Mouse (Mus musculus) neural tube, embryonic 12.5 days (tissue): Measurements from ENCODE around the gene Gm17304. TPM values are rescaled to one million over a fixed set of nuclear protein-coding genes. Genes with fewer than 3 reads are reported as not detected.
A peak's percentile ranks its signal among the peaks of the same experiment; 100 is the strongest.

Experiments
- ATAC-seq: fragments of 200-750 bp; cut with Nextera tagmentation; 2 replicates; pipeline ENCODE4 v1.8.0; 2017; ENCODE audit warnings: low read depth, mild to moderate bottlenecking, moderate TSS enrichment, moderate library complexity; ENCODE audit not compliant: low FRiP score
- H3K27ac ChIP-seq: fragments of 300-500 bp; sonication (generic); 2 replicates; pipeline ENCODE4 v1.5.1; 2016
- H3K27me3 ChIP-seq: fragments of 300-500 bp; sonication (generic); replicated peaks from 2 replicates; pipeline ENCODE4 v1.6.1; 2016; ENCODE audit warnings: mild to moderate bottlenecking
- H3K36me3 ChIP-seq: fragments of 300-500 bp; sonication (generic); 2 replicates; pipeline ENCODE4 v1.6.1; 2016; ENCODE audit warnings: mild to moderate bottlenecking
- H3K4me1 ChIP-seq: fragments of 300-500 bp; sonication (generic); 2 replicates; pipeline ENCODE4 v1.6.1; 2016
- H3K4me2 ChIP-seq: fragments of 300-500 bp; sonication (generic); replicated peaks from 2 replicates; pipeline ENCODE4 v1.6.1; 2016; ENCODE audit warnings: mild to moderate bottlenecking
- H3K4me3 ChIP-seq: fragments of 300-500 bp; sonication (generic); 2 replicates; pipeline ENCODE4 v1.5.1; 2016
- H3K9ac ChIP-seq: fragments of 300-500 bp; sonication (generic); 2 replicates; pipeline ENCODE4 v1.6.1; 2016; ENCODE audit warnings: mild to moderate bottlenecking
- H3K9me3 ChIP-seq: fragments of 300-500 bp; sonication (generic); 2 replicates; pipeline ENCODE4 v1.6.1; 2016; ENCODE audit warnings: mild to moderate bottlenecking
- WGBS: fragments of 180-500 bp; shearing (Covaris S2); methylation state at CpG from one replicate; pipeline ENCODE4 v1.1.7; 2016; 5-methylcytosine and 5-hydroxymethylcytosine counted together
- polyA plus RNA-seq: library from polyadenylated mRNA; unstranded; fragments of >200 nt; fragmentation: Nextera tagmentation; extraction: Ambion mirVana; gene quantifications from 2 replicates; pipeline ENCODE4 v1.2.1, GENCODE M21; 2016

Gm17304 gene
- not detected in 2 replicates for polyA plus RNA-seq

DNA sequence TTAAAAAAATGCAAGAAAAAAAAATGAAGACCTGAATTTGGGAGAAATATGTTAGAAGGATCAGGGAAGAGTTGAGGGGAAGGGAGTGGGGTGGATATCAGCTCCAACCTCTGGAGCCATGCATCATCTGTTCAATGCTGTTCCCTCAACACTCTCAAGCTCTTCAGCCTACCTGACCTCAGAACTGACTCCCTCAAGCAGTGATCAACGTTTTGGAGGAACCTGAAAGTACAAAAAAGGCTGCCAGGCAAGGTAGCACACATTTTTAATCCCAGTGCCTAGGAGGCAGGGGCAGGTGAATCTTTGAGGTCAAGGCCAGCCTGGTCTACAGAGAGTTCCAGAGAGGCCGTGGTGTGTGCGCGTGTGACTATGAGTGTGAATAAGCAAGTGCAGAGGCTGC is at the start of gene Gm17304:
Gene Gm17304 (plus strand): TSS at position 301 of the 400 bp plus-strand sequence.
- Histone ChIP-seq H3K9ac (no peak within 1 kb of the TSS), H3K4me2 (no peak within 1 kb of the TSS)
- 93% methylated on average over 4 of the region's 4 CpGs for WGBS

DNA sequence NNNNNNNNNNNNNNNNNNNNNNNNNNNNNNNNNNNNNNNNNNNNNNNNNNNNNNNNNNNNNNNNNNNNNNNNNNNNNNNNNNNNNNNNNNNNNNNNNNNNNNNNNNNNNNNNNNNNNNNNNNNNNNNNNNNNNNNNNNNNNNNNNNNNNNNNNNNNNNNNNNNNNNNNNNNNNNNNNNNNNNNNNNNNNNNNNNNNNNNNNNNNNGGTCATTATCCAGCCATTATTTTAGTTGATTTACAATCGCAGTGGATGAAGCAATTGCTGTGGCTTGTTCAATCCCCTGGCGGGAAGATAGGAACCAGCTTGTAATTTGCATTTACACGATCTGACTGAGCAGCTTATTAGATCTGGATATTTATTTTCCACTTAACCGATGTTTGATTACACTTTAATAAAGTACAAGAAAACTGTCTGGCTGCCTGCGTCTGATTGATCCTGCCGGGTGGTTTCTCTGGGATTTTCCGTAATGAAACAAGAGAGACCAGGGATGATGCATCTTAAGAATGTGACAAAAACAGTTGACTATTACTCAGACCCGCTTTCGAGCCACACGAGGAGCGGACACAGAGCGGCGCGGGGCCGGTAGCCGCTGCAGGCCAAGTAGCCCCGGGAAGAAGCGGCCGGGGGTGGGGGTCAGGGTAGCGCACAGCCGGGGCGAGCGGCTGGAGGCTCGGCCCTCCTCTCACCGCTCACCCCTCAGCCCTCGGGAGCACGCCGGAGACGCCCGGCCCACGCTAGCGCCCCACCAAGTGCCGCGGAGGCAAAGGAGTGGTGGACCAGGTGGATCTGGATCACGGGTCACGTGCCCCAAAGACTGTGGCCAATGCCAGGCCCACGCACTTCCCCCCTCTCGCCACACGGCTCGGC is 48.0 kb upstream of the Gm17304 start:
- ATAC-seq = peak; percentile 55
- H3K27me3 ChIP-seq = peaks cover 85% of the 10 kb centered on the region
- WGBS = 3% methylated on average over 40 of the region's 40 CpGs

More for the DNA sequence above, at the start of gene Gm17304:
- H3K9me3 ChIP-seq = no peaks in the 10 kb centered on the region
- peaks cover 6% of the 10 kb centered on the region; the same call in 1 of the 2 replicates for H3K36me3 ChIP-seq
- 0 out of 2 replicates have a peak, but pooled peaks cover 2% of the 10 kb centered on the region for H3K4me1 ChIP-seq
- H3K27ac ChIP-seq = no peak within 1 kb of the TSS
- no peak for ATAC-seq
- no peak within 1 kb of the TSS for H3K4me3 ChIP-seq
- H3K27me3 ChIP-seq = no peaks in the 10 kb centered on the region

DNA sequence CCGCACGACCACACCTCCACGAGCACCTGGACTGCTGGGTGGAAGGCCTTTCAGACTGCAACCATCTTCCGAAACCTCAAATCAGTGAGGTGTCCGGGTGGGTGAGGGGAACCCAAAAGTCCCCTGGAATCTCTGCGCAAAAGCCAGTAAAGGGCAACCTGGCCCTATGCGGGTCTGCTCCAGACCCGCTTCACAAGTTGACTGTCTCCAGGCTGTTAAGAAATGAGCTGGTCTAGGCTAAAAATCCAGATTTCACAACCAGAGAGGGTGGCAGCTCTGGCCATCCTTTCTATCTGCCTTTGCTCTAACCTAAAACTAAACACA is 47.4 kb upstream of the Gm17304 start:
- ATAC-seq = 0 out of 2 replicates have a peak, but pooled peaks have one; percentile 1
- Histone ChIP-seq H3K27ac (no peak overlapping the region), H3K4me3 (peak overlapping the region; percentile 26; the same call in 1 of the 2 replicates), H3K36me3 (no peaks in the 10 kb centered on the region), H3K4me2 (peak overlapping the region; percentile 62), H3K27me3 (peaks cover 88% of the 10 kb centered on the region), H3K9ac (peak overlapping the region; percentile 34; the same call in 1 of the 2 replicates), H3K4me1 (peaks cover 22% of the 10 kb centered on the region), H3K9me3 (no peaks in the 10 kb centered on the region)
- WGBS = 9% methylated on average over 8 of the region's 8 CpGs

More for the DNA sequence above, 48.0 kb upstream of the Gm17304 start:
- H3K36me3 ChIP-seq = no peaks in the 10 kb centered on the region
- peaks cover 22% of the 10 kb centered on the region for H3K4me1 ChIP-seq
- H3K9ac ChIP-seq = peak overlapping the region; percentile 34; the same call in 1 of the 2 replicates
- no peak overlapping the region for H3K27ac ChIP-seq
- no peaks in the 10 kb centered on the region for H3K9me3 ChIP-seq
- H3K4me3 ChIP-seq = peak overlapping the region; percentile 26; the same call in 1 of the 2 replicates
- peak overlapping the region; percentile 62 for H3K4me2 ChIP-seq

- ATAC-seq = no peak
- no peaks in the 10 kb centered on the region for H3K9me3 ChIP-seq
- 50% methylated on average over 6 of the region's 6 CpGs for WGBS
- H3K4me3 ChIP-seq = no peak overlapping the region
- no peaks in the 10 kb centered on the region for H3K36me3 ChIP-seq
- H3K9ac ChIP-seq = no peak overlapping the region
- peaks cover 77% of the 10 kb centered on the region for H3K27me3 ChIP-seq
- H3K4me2 ChIP-seq = no peak overlapping the region
- H3K27ac ChIP-seq = no peak overlapping the region
- peaks cover 5% of the 10 kb centered on the region for H3K4me1 ChIP-seq
Measured at GRCm38 (mm10) chr5:106566025-106566424, 42.9 kb upstream of the Gm17304 start.

DNA sequence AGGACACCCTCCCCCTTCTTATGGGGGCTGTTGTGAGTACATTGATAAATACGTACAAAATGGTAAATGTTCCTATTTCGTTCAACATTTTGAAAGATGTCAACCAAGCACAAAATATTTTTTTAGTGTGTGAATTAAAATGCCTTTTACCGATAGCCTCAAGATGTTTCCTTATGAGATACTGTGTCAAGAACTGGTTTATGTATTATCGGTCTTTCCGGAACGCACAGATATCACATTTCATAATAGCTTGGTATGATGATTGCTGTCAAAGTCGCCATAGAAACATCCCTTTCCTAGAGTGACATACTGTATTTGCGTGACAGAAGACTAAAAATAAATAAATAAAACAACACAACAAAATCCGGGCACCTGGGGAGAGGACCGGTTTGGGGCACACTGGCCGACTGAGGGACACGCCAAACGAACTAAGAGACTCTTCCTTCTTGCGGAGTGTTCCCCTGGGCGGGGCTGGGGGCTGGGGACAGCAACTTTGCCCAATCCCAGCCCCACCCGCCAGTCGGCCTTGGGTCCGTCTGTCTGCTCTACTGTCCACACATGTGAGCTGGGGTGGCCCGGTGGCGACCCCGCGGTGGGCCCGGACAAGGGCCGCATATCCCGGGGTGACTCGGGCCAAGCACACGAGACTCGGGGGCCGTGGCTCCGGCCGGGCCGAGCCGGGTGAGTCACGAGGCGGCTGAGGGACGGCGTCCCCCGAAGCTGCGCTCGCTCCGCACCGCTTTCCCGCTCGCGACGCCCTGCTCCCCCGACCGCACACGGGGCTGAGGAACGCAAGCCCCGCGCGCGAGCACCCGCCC is 34.9 kb upstream of the Gm17304 start:
- Histone ChIP-seq H3K4me1 (peaks cover 9% of the 10 kb centered on the region; the same call in 1 of the 2 replicates), H3K36me3 (no peaks in the 10 kb centered on the region), H3K27ac (no peak overlapping the region; the same call in 1 of the 2 replicates), H3K4me3 (peak overlapping the region; percentile 61), H3K9ac (peak overlapping the region; percentile 72), H3K4me2 (peak overlapping the region; percentile 87), H3K27me3 (peaks cover 33% of the 10 kb centered on the region), H3K9me3 (no peaks in the 10 kb centered on the region)
- ATAC-seq = peak; percentile 78
- 6% methylated on average over 55 of the region's 55 CpGs for WGBS

GRCm38 (mm10) chr5:106574560-106574946 is 34.3 kb upstream of the Gm17304 start:
- Histone ChIP-seq H3K4me2 (peak overlapping the region; percentile 87), H3K4me3 (peak overlapping the region; percentile 61), H3K27me3 (peaks cover 30% of the 10 kb centered on the region), H3K27ac (no peak overlapping the region; the same call in 1 of the 2 replicates), H3K36me3 (no peaks in the 10 kb centered on the region), H3K9me3 (no peaks in the 10 kb centered on the region), H3K4me1 (peaks cover 9% of the 10 kb centered on the region; the same call in 1 of the 2 replicates), H3K9ac (peak overlapping the region; percentile 72)
- ATAC-seq = peak; percentile 91
- under 1% methylated on average over 44 of the region's 45 CpGs for WGBS

DNA sequence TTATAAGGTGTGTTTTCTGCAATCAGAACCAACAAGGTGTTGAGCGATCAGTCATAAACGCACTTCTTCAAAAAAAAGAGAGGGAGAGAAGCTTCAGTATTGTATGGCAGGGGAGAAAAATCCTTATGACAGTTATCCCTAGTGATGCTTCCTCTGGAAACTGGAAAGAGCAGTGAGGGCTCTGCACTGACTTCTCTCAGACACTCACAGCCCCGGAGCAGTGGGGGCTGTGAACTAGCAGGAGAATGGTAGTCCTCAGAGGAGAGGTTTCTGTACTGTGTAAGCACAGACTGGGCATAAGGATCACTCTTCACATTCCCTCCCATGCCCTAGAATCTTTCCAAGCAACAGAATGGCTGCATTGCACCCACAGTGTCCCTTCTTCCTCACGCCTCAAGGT is 33.8 kb upstream of the Gm17304 start:
- WGBS = 23% methylated on average over 4 of the region's 4 CpGs
- peak; percentile 26 for ATAC-seq
- Histone ChIP-seq H3K4me1 (peaks cover 9% of the 10 kb centered on the region; the same call in 1 of the 2 replicates), H3K9ac (no peak overlapping the region), H3K36me3 (no peaks in the 10 kb centered on the region), H3K27me3 (peaks cover 30% of the 10 kb centered on the region), H3K27ac (no peak overlapping the region), H3K4me3 (no peak overlapping the region), H3K4me2 (peak overlapping the region; percentile 87), H3K9me3 (no peaks in the 10 kb centered on the region)

GRCm38 (mm10) chr5:106577237-106577888 is 31.5 kb upstream of the Gm17304 start:
- no peaks in the 10 kb centered on the region for H3K9me3 ChIP-seq
- peaks cover 24% of the 10 kb centered on the region for H3K27me3 ChIP-seq
- no peak for ATAC-seq
- no peak overlapping the region for H3K9ac ChIP-seq
- H3K4me2 ChIP-seq = no peak overlapping the region
- WGBS = 55% methylated on average over 9 of the region's 9 CpGs
- peaks cover 9% of the 10 kb centered on the region; the same call in 1 of the 2 replicates for H3K4me1 ChIP-seq
- H3K27ac ChIP-seq = no peak overlapping the region
- no peak overlapping the region for H3K4me3 ChIP-seq
- H3K36me3 ChIP-seq = no peaks in the 10 kb centered on the region

DNA sequence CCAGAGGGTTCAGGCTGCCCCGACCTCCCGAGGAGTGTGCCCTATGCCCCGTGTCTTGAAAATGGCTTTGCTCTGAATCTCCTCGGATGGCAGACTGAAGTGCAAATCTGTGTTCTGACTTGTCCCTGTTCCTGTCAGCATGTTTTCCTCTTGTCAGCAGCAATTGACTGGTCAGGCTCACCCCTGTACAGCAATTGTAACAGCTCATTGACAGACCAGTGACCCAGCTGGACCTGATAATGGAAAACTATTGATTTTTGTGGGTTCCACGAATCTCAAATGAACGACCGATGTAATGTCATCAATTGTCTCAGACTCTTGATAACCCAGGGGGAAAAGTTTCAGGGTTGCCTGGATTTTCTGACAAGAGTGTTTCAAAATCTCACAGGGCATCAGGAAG is 28.0 kb upstream of the Gm17304 start:
- H3K27ac ChIP-seq = no peak overlapping the region
- WGBS = 82% methylated on average over 7 of the region's 7 CpGs
- H3K4me1 ChIP-seq = no peaks in the 10 kb centered on the region
- H3K4me3 ChIP-seq = no peak overlapping the region
- no peaks in the 10 kb centered on the region for H3K9me3 ChIP-seq
- H3K27me3 ChIP-seq = peaks cover under 1% of the 10 kb centered on the region; the same call in 1 of the 2 replicates
- H3K4me2 ChIP-seq = no peak overlapping the region
- no peak overlapping the region for H3K9ac ChIP-seq
- ATAC-seq = no peak
- no peaks in the 10 kb centered on the region for H3K36me3 ChIP-seq

DNA sequence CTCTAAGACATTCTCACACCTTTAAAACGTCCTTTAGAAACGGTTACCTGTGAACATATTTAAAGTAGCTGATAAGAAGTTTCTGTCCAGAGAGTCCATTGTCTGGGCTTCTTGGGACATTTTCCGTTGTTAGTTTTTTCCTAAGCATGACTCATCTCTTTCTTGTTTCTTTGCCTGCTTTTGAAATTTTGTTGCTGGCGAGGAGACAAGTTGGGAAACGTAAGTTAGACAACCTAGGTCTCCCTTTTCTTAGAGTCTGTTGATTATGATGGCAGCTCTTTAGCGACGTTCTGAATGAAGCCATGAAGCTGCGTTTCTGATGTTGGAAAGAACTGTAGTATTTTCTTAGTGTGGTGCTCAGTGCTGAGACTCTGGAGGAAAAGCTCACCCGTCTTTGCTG is 19.9 kb upstream of the Gm17304 start:
- Histone ChIP-seq H3K9ac (no peak overlapping the region), H3K27me3 (no peaks in the 10 kb centered on the region), H3K4me2 (no peak overlapping the region), H3K4me3 (no peak overlapping the region), H3K9me3 (no peaks in the 10 kb centered on the region), H3K27ac (no peak overlapping the region), H3K36me3 (peaks cover 20% of the 10 kb centered on the region), H3K4me1 (no peaks in the 10 kb centered on the region)
- no peak for ATAC-seq
- WGBS = 95% methylated on average over 9 of the region's 9 CpGs

- ATAC-seq = no peak
- Histone ChIP-seq H3K9ac (no peak overlapping the region), H3K4me3 (no peak overlapping the region), H3K9me3 (no peaks in the 10 kb centered on the region), H3K27me3 (no peaks in the 10 kb centered on the region), H3K36me3 (peaks cover 20% of the 10 kb centered on the region), H3K4me2 (no peak overlapping the region), H3K4me1 (no peaks in the 10 kb centered on the region), H3K27ac (no peak overlapping the region)
- 93% methylated on average over 11 of the region's 11 CpGs for WGBS
Measured at GRCm38 (mm10) chr5:106589670-106590069, 19.2 kb upstream of the Gm17304 start.
